Mouse (Mus musculus) liver, adult 2 months (tissue): ENCODE measurements around the gene Nhlrc4.

ENCODE experiments used
- CTCF ChIP-seq: fragments of 200-500 bp; IDR thresholded peaks from 2 replicates; pipeline ENCODE4 v1.5.1; 2011; ENCODE audit warnings: low read depth, low read length, control low read depth
- POLR2A ChIP-seq: fragments of 200-500 bp; IDR thresholded peaks from 2 replicates; pipeline ENCODE4 v1.6.1; 2011; ENCODE audit warnings: low read length, control low read depth; ENCODE audit not compliant: insufficient read depth; ENCODE audit errors: extremely low read depth

DNA sequence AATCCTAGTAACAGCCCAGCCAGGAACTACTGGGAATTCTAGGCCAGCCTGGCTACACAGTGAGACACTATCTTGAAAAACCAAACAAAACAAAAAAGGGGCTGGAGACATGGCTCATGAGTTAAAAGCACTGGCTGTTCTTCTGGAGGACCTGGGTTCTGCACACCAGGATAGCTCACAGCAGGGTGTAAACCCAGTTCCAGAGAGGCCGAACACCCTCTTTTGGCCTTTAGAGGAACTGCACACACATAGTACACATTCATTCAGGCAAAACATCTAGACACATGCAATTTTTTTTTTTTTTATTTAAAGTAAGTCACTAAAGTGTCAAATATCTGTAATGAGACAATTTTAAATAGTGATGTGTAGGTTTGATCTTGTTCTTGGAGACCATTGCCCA, 44.6 kb downstream of the Nhlrc4 start:
- no peak for TF ChIP-seq CTCF
- no peak for TF ChIP-seq POLR2A
